Mouse (Mus musculus): ENCODE data around the gene Ap3s2. TPM values are rescaled to one million over a fixed set of nuclear protein-coding genes. Genes with fewer than 3 reads are reported as not detected.

The Ap3s2 gene
- polyA plus RNA-seq, 1 experiment from 2014 or later: 51.1 TPM

GRCm38 (mm10) chr7:79866294-79867000 is 54.0 kb downstream of the Ap3s2 start:
- H3K27ac ChIP-seq (replicated peaks; ENCODE audit: low read depth, low read length): no peak overlapping the region
- DNase-seq: peak; percentile 18
- H3K4me3 ChIP-seq (replicated peaks; ENCODE audit: low read depth, low read length): no peak overlapping the region
- no peaks in the 10 kb centered on the region for H3K9me3 ChIP-seq (ENCODE audit: control insufficient read depth, low read length)
- 83% methylated on average over 3 of the region's 3 CpGs for WGBS
- no peaks in the 10 kb centered on the region for H3K27me3 ChIP-seq (ENCODE audit: control insufficient read depth, insufficient read depth, low read length)
- ATAC-seq (ENCODE audit: low FRiP score, low TSS enrichment): no peak
- no peaks in the 10 kb centered on the region for H3K36me3 ChIP-seq (ENCODE audit: control insufficient read depth, insufficient read depth, low read length)
- no peak overlapping the region for H3K9ac ChIP-seq (replicated peaks; ENCODE audit: low read length)
- no peaks in the 10 kb centered on the region for H3K4me1 ChIP-seq (ENCODE audit: control insufficient read depth, insufficient read depth, low read length)
- H3K4me2 ChIP-seq (ENCODE audit: low read length): no peak overlapping the region

DNA sequence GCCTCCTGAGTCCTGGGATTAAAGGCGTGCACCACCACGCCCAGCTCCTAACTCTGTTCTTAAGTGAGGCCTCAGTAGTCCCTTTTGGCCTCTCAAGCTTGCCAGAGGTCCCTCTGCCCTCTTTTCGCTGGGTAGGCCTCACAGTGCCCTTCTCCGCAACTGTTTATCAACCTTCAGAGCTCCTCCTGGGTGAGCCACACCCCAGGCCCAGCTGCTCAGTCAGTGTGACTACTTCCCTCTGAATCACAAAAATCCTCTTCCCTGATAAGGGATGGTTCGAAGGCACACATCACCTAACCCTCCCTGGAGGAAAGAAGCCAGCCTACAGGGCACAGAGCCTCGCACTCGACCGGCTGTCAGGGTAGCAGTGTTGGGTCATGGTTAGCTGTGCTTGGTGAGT is 58.7 kb downstream of the Ap3s2 start:
- ATAC-seq (ENCODE audit: low FRiP score, low TSS enrichment) (no peak), DNase-seq (no peak)
- Histone ChIP-seq H3K4me2 (ENCODE audit: low read length) (no peak overlapping the region), H3K4me1 (ENCODE audit: control insufficient read depth, insufficient read depth, low read length) (no peaks in the 10 kb centered on the region), H3K9me3 (ENCODE audit: control insufficient read depth, low read length) (no peaks in the 10 kb centered on the region), H3K27me3 (ENCODE audit: control insufficient read depth, insufficient read depth, low read length) (no peaks in the 10 kb centered on the region), H3K4me3 (replicated peaks; ENCODE audit: low read depth, low read length) (no peak overlapping the region), H3K9ac (replicated peaks; ENCODE audit: low read length) (no peak overlapping the region), H3K27ac (replicated peaks; ENCODE audit: low read depth, low read length) (no peak overlapping the region), H3K36me3 (ENCODE audit: control insufficient read depth, insufficient read depth, low read length) (no peaks in the 10 kb centered on the region)
- WGBS: 93% methylated on average over 8 of the region's 8 CpGs

GRCm38 (mm10) chr7:79860811-79861210 is 59.6 kb downstream of the Ap3s2 start, which contains the start of gene Anpep:
Anpep (minus strand) TSS chr7:79861059.
- no peaks in the 10 kb centered on the region for H3K27me3 ChIP-seq (ENCODE audit: control insufficient read depth, insufficient read depth, low read length)

DNA sequence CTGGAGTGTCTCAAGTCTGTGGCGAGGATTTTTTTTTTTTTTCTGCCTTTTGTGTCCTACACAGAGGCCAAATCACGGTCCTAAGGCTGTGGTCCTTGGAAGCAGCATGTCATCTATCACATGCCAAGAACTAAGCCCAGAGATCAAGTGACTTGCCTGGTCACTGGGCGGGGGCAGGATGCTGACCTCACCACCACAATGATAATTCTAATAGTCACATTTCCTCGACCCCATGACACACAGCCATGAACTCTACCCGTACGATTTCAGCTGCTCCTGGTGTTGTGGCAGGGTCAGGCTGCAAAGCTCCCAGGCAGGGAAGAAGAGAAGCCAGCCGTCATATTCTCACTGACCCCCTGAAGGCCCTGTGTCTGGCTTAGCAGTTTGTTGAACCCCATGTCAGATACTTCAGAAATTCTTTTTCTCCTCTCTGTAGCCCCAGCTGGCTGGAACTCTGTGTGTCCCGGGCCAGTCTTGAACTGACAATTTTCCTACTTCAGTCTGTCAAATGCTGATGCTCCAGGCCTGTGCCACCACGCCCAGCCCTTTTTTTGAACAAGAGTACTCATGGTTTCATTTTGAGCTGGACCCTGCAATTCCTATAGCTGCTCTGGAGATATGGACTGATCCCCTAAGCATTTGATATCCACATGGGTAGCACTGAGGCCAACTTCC is 61.4 kb downstream of the Ap3s2 start:
- H3K9me3 ChIP-seq (ENCODE audit: control insufficient read depth, low read length): no peaks in the 10 kb centered on the region
- H3K9ac ChIP-seq (replicated peaks; ENCODE audit: low read length): no peak overlapping the region
- H3K27me3 ChIP-seq (ENCODE audit: control insufficient read depth, insufficient read depth, low read length): no peaks in the 10 kb centered on the region
- 72% methylated on average over 9 of the region's 9 CpGs for WGBS
- H3K4me1 ChIP-seq (ENCODE audit: control insufficient read depth, insufficient read depth, low read length): no peaks in the 10 kb centered on the region
- H3K27ac ChIP-seq (replicated peaks; ENCODE audit: low read depth, low read length): no peak overlapping the region
- DNase-seq (no peak), ATAC-seq (ENCODE audit: low FRiP score, low TSS enrichment) (no peak)
- H3K36me3 ChIP-seq (ENCODE audit: control insufficient read depth, insufficient read depth, low read length): no peaks in the 10 kb centered on the region
- no peak overlapping the region for H3K4me2 ChIP-seq (ENCODE audit: low read length)
- H3K4me3 ChIP-seq (replicated peaks; ENCODE audit: low read depth, low read length): no peak overlapping the region

More at GRCm38 (mm10) chr7:79860811-79861210, 59.6 kb downstream of the Ap3s2 start, which contains the start of gene Anpep:
- no peaks in the 10 kb centered on the region for H3K36me3 ChIP-seq (ENCODE audit: control insufficient read depth, insufficient read depth, low read length)
- ATAC-seq (ENCODE audit: low FRiP score, low TSS enrichment) (no peak), DNase-seq (no peak)
- no peaks in the 10 kb centered on the region for H3K9me3 ChIP-seq (ENCODE audit: control insufficient read depth, low read length)
- H3K9ac ChIP-seq (replicated peaks; ENCODE audit: low read length): no peak within 1 kb of the TSS
- H3K4me2 ChIP-seq (ENCODE audit: low read length): no peak within 1 kb of the TSS
- H3K4me1 ChIP-seq (ENCODE audit: control insufficient read depth, insufficient read depth, low read length): no peaks in the 10 kb centered on the region
- H3K4me3 ChIP-seq (replicated peaks; ENCODE audit: low read depth, low read length): no peak within 1 kb of the TSS
- H3K27ac ChIP-seq (replicated peaks; ENCODE audit: low read depth, low read length): no peak within 1 kb of the TSS
- WGBS: 87% methylated on average over 9 of the region's 9 CpGs

- ATAC-seq (ENCODE audit: low FRiP score, low TSS enrichment) (no peak), DNase-seq (no peak)
- Histone ChIP-seq H3K4me1 (ENCODE audit: control insufficient read depth, insufficient read depth, low read length) (no peaks in the 10 kb centered on the region), H3K27me3 (ENCODE audit: control insufficient read depth, insufficient read depth, low read length) (no peaks in the 10 kb centered on the region), H3K9me3 (ENCODE audit: control insufficient read depth, low read length) (no peaks in the 10 kb centered on the region), H3K4me3 (replicated peaks; ENCODE audit: low read depth, low read length) (no peak overlapping the region), H3K27ac (replicated peaks; ENCODE audit: low read depth, low read length) (no peak overlapping the region), H3K4me2 (ENCODE audit: low read length) (no peak overlapping the region), H3K36me3 (ENCODE audit: control insufficient read depth, insufficient read depth, low read length) (no peaks in the 10 kb centered on the region), H3K9ac (replicated peaks; ENCODE audit: low read length) (no peak overlapping the region)
- 68% methylated on average over 11 of the region's 11 CpGs for WGBS
Measured at GRCm38 (mm10) chr7:79858202-79858934, 62.1 kb downstream of the Ap3s2 start.

DNA sequence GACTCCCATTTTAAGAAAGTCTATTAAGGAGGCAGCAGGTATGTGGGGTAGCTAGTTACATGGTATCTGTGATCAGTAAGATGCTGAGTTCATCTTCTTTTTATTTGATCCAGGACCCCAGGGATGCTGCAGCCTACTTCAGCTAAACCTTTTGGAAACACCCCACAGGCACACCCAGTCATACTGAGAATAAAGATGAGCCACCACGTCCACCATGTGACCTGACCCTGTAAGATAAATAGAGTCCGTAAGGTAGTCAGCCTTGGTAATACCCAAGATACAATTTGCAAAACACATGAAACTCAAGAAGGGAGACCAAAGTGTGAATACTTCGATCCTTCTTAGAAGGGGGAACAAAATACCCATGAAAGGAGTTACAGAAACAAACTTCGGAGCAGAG is 64.1 kb downstream of the Ap3s2 start:
- no peak overlapping the region for H3K4me3 ChIP-seq (replicated peaks; ENCODE audit: low read depth, low read length)
- no peak overlapping the region for H3K4me2 ChIP-seq (ENCODE audit: low read length)
- ATAC-seq (ENCODE audit: low FRiP score, low TSS enrichment) (no peak), DNase-seq (no peak)
- no peaks in the 10 kb centered on the region for H3K27me3 ChIP-seq (ENCODE audit: control insufficient read depth, insufficient read depth, low read length)
- 89% methylated on average over 4 of the region's 4 CpGs for WGBS
- H3K36me3 ChIP-seq (ENCODE audit: control insufficient read depth, insufficient read depth, low read length): no peaks in the 10 kb centered on the region
- H3K4me1 ChIP-seq (ENCODE audit: control insufficient read depth, insufficient read depth, low read length): no peaks in the 10 kb centered on the region
- H3K27ac ChIP-seq (replicated peaks; ENCODE audit: low read depth, low read length): no peak overlapping the region
- no peak overlapping the region for H3K9ac ChIP-seq (replicated peaks; ENCODE audit: low read length)
- H3K9me3 ChIP-seq (ENCODE audit: control insufficient read depth, low read length): no peaks in the 10 kb centered on the region

- WGBS: 8% methylated on average over 53 of the region's 53 CpGs
- no peak for ATAC-seq (ENCODE audit: low FRiP score, low TSS enrichment)
Measured at GRCm38 (mm10) chr7:79847456-79848451, 72.7 kb downstream of the Ap3s2 start.

GRCm38 (mm10) chr7:79846342-79846741 is 74.1 kb downstream of the Ap3s2 start:
- Histone ChIP-seq H3K36me3 (ENCODE audit: control insufficient read depth, insufficient read depth, low read length) (no peaks in the 10 kb centered on the region), H3K4me3 (replicated peaks; ENCODE audit: low read depth, low read length) (no peak overlapping the region), H3K9ac (replicated peaks; ENCODE audit: low read length) (no peak overlapping the region), H3K27ac (replicated peaks; ENCODE audit: low read depth, low read length) (no peak overlapping the region), H3K4me2 (ENCODE audit: low read length) (no peak overlapping the region), H3K9me3 (ENCODE audit: control insufficient read depth, low read length) (no peaks in the 10 kb centered on the region), H3K27me3 (ENCODE audit: control insufficient read depth, insufficient read depth, low read length) (peaks cover 19% of the 10 kb centered on the region), H3K4me1 (ENCODE audit: control insufficient read depth, insufficient read depth, low read length) (peaks cover 6% of the 10 kb centered on the region; the same call in 1 of the 2 replicates)
- no peak for DNase-seq
- ATAC-seq (ENCODE audit: low FRiP score, low TSS enrichment): no peak
- WGBS: 72% methylated on average over 2 of the region's 2 CpGs

More at GRCm38 (mm10) chr7:79847456-79848451, 72.7 kb downstream of the Ap3s2 start:
- Histone ChIP-seq H3K27ac (replicated peaks; ENCODE audit: low read depth, low read length) (no peak overlapping the region), H3K36me3 (ENCODE audit: control insufficient read depth, insufficient read depth, low read length) (no peaks in the 10 kb centered on the region), H3K27me3 (ENCODE audit: control insufficient read depth, insufficient read depth, low read length) (peaks cover 19% of the 10 kb centered on the region), H3K4me3 (replicated peaks; ENCODE audit: low read depth, low read length) (peak overlapping the region; percentile 19; the same call in 1 of the 2 replicates), H3K9me3 (ENCODE audit: control insufficient read depth, low read length) (no peaks in the 10 kb centered on the region), H3K4me1 (ENCODE audit: control insufficient read depth, insufficient read depth, low read length) (peaks cover 6% of the 10 kb centered on the region; the same call in 1 of the 2 replicates), H3K4me2 (ENCODE audit: low read length) (peak overlapping the region; percentile 50), H3K9ac (replicated peaks; ENCODE audit: low read length) (peak overlapping the region; percentile 9; the same call in 1 of the 2 replicates)
- peak; percentile 46 for DNase-seq

All from midbrain, embryonic 14.5 days (tissue).